Mouse (Mus musculus): ENCODE results near the gene Tnrc6a.

The Tnrc6a gene

DNA sequence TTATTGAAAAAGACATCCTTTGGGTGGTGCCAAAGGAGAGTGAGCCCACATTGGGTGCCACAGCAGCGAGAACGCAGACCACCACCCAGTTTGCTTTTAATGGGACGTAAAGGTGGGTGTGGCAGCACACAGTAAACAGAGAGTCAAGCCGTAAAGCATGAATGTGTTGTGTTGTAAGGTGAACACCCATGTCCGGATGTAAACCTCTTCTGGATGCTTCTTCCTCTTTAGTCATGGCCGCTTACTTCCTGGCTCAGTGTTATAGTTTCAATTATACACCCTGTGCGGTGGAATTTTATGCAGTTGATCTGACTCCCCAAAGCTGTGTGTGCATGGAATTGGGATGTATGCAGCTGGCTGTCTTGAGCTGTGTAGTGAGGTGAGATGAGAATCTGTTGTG is 118.6 kb downstream of the Tnrc6a start:
- no peak for DNase-seq

DNA sequence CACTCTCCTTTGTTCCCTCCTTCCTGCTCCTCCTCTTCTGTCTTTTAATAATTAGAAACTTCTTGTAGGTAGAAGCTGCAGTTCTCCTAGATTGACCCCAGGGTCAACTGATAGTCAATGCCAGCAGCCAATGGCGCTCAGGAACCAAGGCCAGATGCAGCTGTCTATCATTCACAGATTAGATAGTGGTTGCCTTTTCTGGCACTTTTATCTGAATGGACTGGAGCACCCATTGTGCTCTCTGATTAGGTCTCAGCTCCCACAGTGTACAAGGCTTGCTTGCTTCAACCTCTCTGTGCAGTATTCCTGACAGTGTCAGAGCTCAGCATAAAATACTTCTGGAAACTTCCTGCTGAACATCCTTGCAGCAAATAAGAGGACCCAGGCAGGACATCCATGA is 121.1 kb downstream of the Tnrc6a start:
- no peak for DNase-seq

Data from retina, postnatal 1 day (tissue).